Mouse (Mus musculus): ENCODE measurements around the gene Mylk. TPM values are rescaled to one million over a fixed set of nuclear protein-coding genes. Genes with fewer than 3 reads are reported as not detected.

Mylk gene
- polyA plus RNA-seq, 1 experiment from 2014 or later = 3.0 TPM

- H3K27ac ChIP-seq (replicated peaks) = peak overlapping the region; percentile 54; the same call in 1 of the 2 replicates
- no peaks in the 10 kb centered on the region for H3K9me3 ChIP-seq
- DNase-seq (ENCODE audit: low spot score) = no peak
- H3K27me3 ChIP-seq (replicated peaks; ENCODE audit: low read depth, poor library complexity, severe bottlenecking) = peaks cover 14% of the 10 kb centered on the region; the same call in 1 of the 2 replicates
- no peak overlapping the region for H3K4me3 ChIP-seq
- H3K36me3 ChIP-seq (replicated peaks) = no peaks in the 10 kb centered on the region
- WGBS = 77% methylated on average over 5 of the region's 5 CpGs
- H3K4me1 ChIP-seq = peaks cover 54% of the 10 kb centered on the region
These were observed 215.2 kb downstream of the Mylk start for GRCm38 (mm10) chr16:34960243-34960642.

GRCm38 (mm10) chr16:34960866-34961582 lies 216.0 kb downstream of the Mylk start:
- H3K27me3 ChIP-seq (replicated peaks; ENCODE audit: low read depth, poor library complexity, severe bottlenecking) = peaks cover 14% of the 10 kb centered on the region; the same call in 1 of the 2 replicates
- WGBS = 58% methylated on average over 9 of the region's 9 CpGs
- no peaks in the 10 kb centered on the region for H3K36me3 ChIP-seq (replicated peaks)
- peaks cover 54% of the 10 kb centered on the region for H3K4me1 ChIP-seq
- H3K9me3 ChIP-seq = no peaks in the 10 kb centered on the region
- no peak for DNase-seq (ENCODE audit: low spot score)
- no peak overlapping the region for H3K4me3 ChIP-seq
- 0 out of 2 replicates have a peak overlapping the region, but pooled peaks have one; percentile 54 for H3K27ac ChIP-seq (replicated peaks)

- Histone ChIP-seq H3K4me1 (peaks cover 57% of the 10 kb centered on the region), H3K4me3 (no peak overlapping the region), H3K36me3 (replicated peaks) (no peaks in the 10 kb centered on the region), H3K9me3 (no peaks in the 10 kb centered on the region), H3K27me3 (replicated peaks; ENCODE audit: low read depth, poor library complexity, severe bottlenecking) (0 out of 2 replicates have a peak, but pooled peaks cover 8% of the 10 kb centered on the region), H3K27ac (replicated peaks) (no peak overlapping the region)
- DNase-seq (ENCODE audit: low spot score) = no peak
- WGBS = 84% methylated on average over 4 of the region's 4 CpGs
These were observed 217.3 kb downstream of the Mylk start for GRCm38 (mm10) chr16:34962322-34962721.

- 74% methylated on average over 4 of the region's 4 CpGs for WGBS
- DNase-seq (ENCODE audit: low spot score) = no peak
- Histone ChIP-seq H3K9me3 (no peaks in the 10 kb centered on the region), H3K36me3 (replicated peaks) (no peaks in the 10 kb centered on the region), H3K4me1 (peaks cover 54% of the 10 kb centered on the region), H3K27me3 (replicated peaks; ENCODE audit: low read depth, poor library complexity, severe bottlenecking) (0 out of 2 replicates have a peak, but pooled peaks cover 8% of the 10 kb centered on the region), H3K27ac (replicated peaks) (no peak overlapping the region), H3K4me3 (no peak overlapping the region)
These were observed 218.0 kb downstream of the Mylk start for GRCm38 (mm10) chr16:34963008-34963407.

- H3K27ac ChIP-seq (replicated peaks) = peak overlapping the region; percentile 19
- WGBS = 59% methylated on average over 5 of the region's 5 CpGs
These were observed 221.6 kb downstream of the Mylk start for GRCm38 (mm10) chr16:34966620-34967081.

GRCm38 (mm10) chr16:34967120-34967800 lies 222.2 kb downstream of the Mylk start:
- Histone ChIP-seq H3K27ac (replicated peaks) (peak overlapping the region; percentile 19), H3K4me3 (no peak overlapping the region), H3K27me3 (replicated peaks; ENCODE audit: low read depth, poor library complexity, severe bottlenecking) (peaks cover 4% of the 10 kb centered on the region), H3K4me1 (peaks cover 25% of the 10 kb centered on the region), H3K9me3 (no peaks in the 10 kb centered on the region), H3K36me3 (replicated peaks) (no peaks in the 10 kb centered on the region)
- peak; percentile 77 for DNase-seq (ENCODE audit: low spot score)
- whole genome bisulfite sequencing = 57% methylated on average over 10 of the region's 10 CpGs

More at GRCm38 (mm10) chr16:34966620-34967081, 221.6 kb downstream of the Mylk start:
- Histone ChIP-seq H3K4me3 (no peak overlapping the region), H3K36me3 (replicated peaks) (no peaks in the 10 kb centered on the region), H3K9me3 (no peaks in the 10 kb centered on the region), H3K4me1 (peaks cover 20% of the 10 kb centered on the region), H3K27me3 (replicated peaks; ENCODE audit: low read depth, poor library complexity, severe bottlenecking) (peaks cover 4% of the 10 kb centered on the region)
- no peak for DNase-seq (ENCODE audit: low spot score)

- peaks cover 4% of the 10 kb centered on the region for H3K27me3 ChIP-seq (replicated peaks; ENCODE audit: low read depth, poor library complexity, severe bottlenecking)
- 80% methylated on average over 5 of the region's 5 CpGs for WGBS
- H3K4me3 ChIP-seq = no peak overlapping the region
- no peaks in the 10 kb centered on the region for H3K9me3 ChIP-seq
- DNase-seq (ENCODE audit: low spot score) = no peak
- peaks cover 30% of the 10 kb centered on the region for H3K4me1 ChIP-seq
- H3K27ac ChIP-seq (replicated peaks) = no peak overlapping the region
- no peaks in the 10 kb centered on the region for H3K36me3 ChIP-seq (replicated peaks)
These were observed 223.2 kb downstream of the Mylk start for GRCm38 (mm10) chr16:34968181-34968580.

- no peaks in the 10 kb centered on the region for H3K36me3 ChIP-seq (replicated peaks)
- peaks cover 13% of the 10 kb centered on the region for H3K4me1 ChIP-seq
- 68% methylated on average over 12 of the region's 12 CpGs for WGBS
- H3K9me3 ChIP-seq = no peaks in the 10 kb centered on the region
- H3K4me3 ChIP-seq = no peak overlapping the region
- DNase-seq (ENCODE audit: low spot score) = peak; percentile 48
- peaks cover 4% of the 10 kb centered on the region for H3K27me3 ChIP-seq (replicated peaks; ENCODE audit: low read depth, poor library complexity, severe bottlenecking)
- 0 out of 2 replicates have a peak overlapping the region, but pooled peaks have one; percentile 8 for H3K27ac ChIP-seq (replicated peaks)
These were observed 227.5 kb downstream of the Mylk start for GRCm38 (mm10) chr16:34972471-34972870.

GRCm38 (mm10) chr16:34975544-34975943 lies 230.5 kb downstream of the Mylk start:
- no peak overlapping the region for H3K27ac ChIP-seq (replicated peaks)
- peaks cover 12% of the 10 kb centered on the region for H3K4me1 ChIP-seq
- no peaks in the 10 kb centered on the region for H3K27me3 ChIP-seq (replicated peaks; ENCODE audit: low read depth, poor library complexity, severe bottlenecking)
- WGBS = 62% methylated on average over 2 of the region's 2 CpGs
- H3K9me3 ChIP-seq = no peaks in the 10 kb centered on the region
- no peak for DNase-seq (ENCODE audit: low spot score)
- no peaks in the 10 kb centered on the region for H3K36me3 ChIP-seq (replicated peaks)
- no peak overlapping the region for H3K4me3 ChIP-seq

GRCm38 (mm10) chr16:34976630-34977029 lies 231.6 kb downstream of the Mylk start:
- WGBS = 85% methylated on average over 13 of the region's 13 CpGs

GRCm38 (mm10) chr16:34978018-34978417 lies 233.0 kb downstream of the Mylk start:
- Histone ChIP-seq H3K27me3 (replicated peaks; ENCODE audit: low read depth, poor library complexity, severe bottlenecking) (no peaks in the 10 kb centered on the region), H3K4me1 (peaks cover 9% of the 10 kb centered on the region), H3K27ac (replicated peaks) (no peak overlapping the region), H3K4me3 (no peak overlapping the region), H3K36me3 (replicated peaks) (no peaks in the 10 kb centered on the region), H3K9me3 (no peaks in the 10 kb centered on the region)
- 91% methylated on average over 7 of the region's 7 CpGs for WGBS
- no peak for DNase-seq (ENCODE audit: low spot score)

More at GRCm38 (mm10) chr16:34976630-34977029, 231.6 kb downstream of the Mylk start:
- H3K27me3 ChIP-seq (replicated peaks; ENCODE audit: low read depth, poor library complexity, severe bottlenecking) = no peaks in the 10 kb centered on the region
- peaks cover 12% of the 10 kb centered on the region for H3K4me1 ChIP-seq
- no peaks in the 10 kb centered on the region for H3K9me3 ChIP-seq
- H3K36me3 ChIP-seq (replicated peaks) = no peaks in the 10 kb centered on the region
- no peak for DNase-seq (ENCODE audit: low spot score)
- H3K27ac ChIP-seq (replicated peaks) = no peak overlapping the region
- no peak overlapping the region for H3K4me3 ChIP-seq

- Histone ChIP-seq H3K36me3 (replicated peaks) (no peaks in the 10 kb centered on the region), H3K9me3 (no peaks in the 10 kb centered on the region), H3K27me3 (replicated peaks; ENCODE audit: low read depth, poor library complexity, severe bottlenecking) (no peaks in the 10 kb centered on the region), H3K4me3 (no peak overlapping the region), H3K27ac (replicated peaks) (no peak overlapping the region), H3K4me1 (peaks cover 16% of the 10 kb centered on the region)
- WGBS = 93% methylated on average over 7 of the region's 7 CpGs
- no peak for DNase-seq (ENCODE audit: low spot score)
These were observed 236.0 kb downstream of the Mylk start for GRCm38 (mm10) chr16:34981009-34981408.

Data from embryonic facial prominence, embryonic 10.5 days (tissue).